Mouse (Mus musculus): ENCODE data around the gene Nacc1.
A peak's percentile ranks its signal among the peaks of the same experiment; 100 is the strongest.

Nacc1 gene

GRCm38 (mm10) chr8:84661961-84662571 is 25.6 kb downstream of the Nacc1 start:
- DNase-seq, result no peak

GRCm38 (mm10) chr8:84661458-84661871 is 26.2 kb downstream of the Nacc1 start:
- DNase-seq, result peak; percentile 79

- DNase-seq, result no peak
These were observed 26.7 kb downstream of the Nacc1 start for GRCm38 (mm10) chr8:84660819-84661457.

- DNase-seq, result no peak
These were observed 27.5 kb downstream of the Nacc1 start for GRCm38 (mm10) chr8:84659936-84660818.

- DNase-seq, result no peak
These were observed 28.7 kb downstream of the Nacc1 start for GRCm38 (mm10) chr8:84658951-84659350.

GRCm38 (mm10) chr8:84657680-84658079 is 30.0 kb downstream of the Nacc1 start:
- DNase-seq, result no peak

GRCm38 (mm10) chr8:84657203-84657602 is 30.5 kb downstream of the Nacc1 start:
- DNase-seq, result no peak

- peak; percentile 55 for DNase-seq
These were observed 31.0 kb downstream of the Nacc1 start for GRCm38 (mm10) chr8:84656641-84657126.

GRCm38 (mm10) chr8:84656191-84656525 is 31.5 kb downstream of the Nacc1 start:
- DNase-seq, result no peak

- DNase-seq, result no peak
These were observed 32.1 kb downstream of the Nacc1 start for GRCm38 (mm10) chr8:84655336-84656190.

- DNase-seq, result no peak
These were observed 33.1 kb downstream of the Nacc1 start for GRCm38 (mm10) chr8:84654597-84654996.

GRCm38 (mm10) chr8:84653092-84653631 is 34.5 kb downstream of the Nacc1 start:
- DNase-seq, result no peak

GRCm38 (mm10) chr8:84650213-84650612 is 37.4 kb downstream of the Nacc1 start:
- DNase-seq, result no peak

GRCm38 (mm10) chr8:84647461-84647901 is 40.2 kb downstream of the Nacc1 start:
- no peak for DNase-seq

- no peak for DNase-seq
These were observed 40.9 kb downstream of the Nacc1 start for GRCm38 (mm10) chr8:84646800-84647199.

- no peak for DNase-seq
These were observed 44.6 kb downstream of the Nacc1 start for GRCm38 (mm10) chr8:84643019-84643418.

GRCm38 (mm10) chr8:84641578-84642361 is 45.9 kb downstream of the Nacc1 start:
- DNase-seq, result no peak

GRCm38 (mm10) chr8:84640617-84641294 is 46.9 kb downstream of the Nacc1 start:
- DNase-seq, result no peak

- DNase-seq, result no peak
These were observed 47.6 kb downstream of the Nacc1 start for GRCm38 (mm10) chr8:84640010-84640588.
